Mouse (Mus musculus): ENCODE results near the gene Arhgap44.
A peak's percentile ranks its signal among the peaks of the same experiment; 100 is the strongest.

The Arhgap44 gene

DNA sequence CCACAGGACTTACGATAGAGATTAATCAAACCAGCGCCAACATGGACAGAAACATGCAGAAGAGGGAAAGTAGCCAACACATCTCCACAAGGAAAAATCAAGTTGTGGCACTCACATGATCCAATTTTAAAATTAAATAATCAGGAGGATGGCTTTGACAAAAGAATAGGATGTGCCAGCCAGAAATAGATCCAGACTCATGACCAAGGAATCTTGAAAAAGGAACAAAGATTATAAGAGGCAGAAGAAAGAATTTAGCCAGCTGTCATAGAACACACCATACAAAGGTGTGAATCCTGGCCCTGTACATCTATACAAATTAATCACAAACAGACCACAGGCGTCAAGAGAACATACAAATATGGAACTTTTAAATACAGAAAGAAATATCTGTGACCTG is 82.5 kb downstream of the Arhgap44 start:
- no peak for DNase-seq

DNA sequence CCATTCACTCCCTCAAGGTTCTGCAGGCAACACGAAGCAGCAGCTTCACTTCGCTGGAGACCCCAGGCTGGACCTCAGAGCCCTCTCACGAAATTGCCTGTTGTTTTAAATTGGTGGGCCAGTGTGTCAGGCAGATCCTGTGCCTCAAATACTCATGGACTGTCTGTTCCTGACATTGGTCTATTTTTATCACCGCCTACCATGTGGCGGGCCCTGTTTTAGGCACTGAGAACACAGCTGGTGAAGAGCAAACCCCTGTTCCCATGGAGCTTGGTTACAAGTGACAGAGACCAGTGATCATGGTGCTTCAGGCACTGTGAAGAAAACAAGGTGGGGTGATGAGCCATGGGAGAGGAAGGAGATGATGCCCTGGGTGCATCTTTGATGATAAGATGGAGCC is 93.2 kb downstream of the Arhgap44 start:
- no peak for DNase-seq

DNA sequence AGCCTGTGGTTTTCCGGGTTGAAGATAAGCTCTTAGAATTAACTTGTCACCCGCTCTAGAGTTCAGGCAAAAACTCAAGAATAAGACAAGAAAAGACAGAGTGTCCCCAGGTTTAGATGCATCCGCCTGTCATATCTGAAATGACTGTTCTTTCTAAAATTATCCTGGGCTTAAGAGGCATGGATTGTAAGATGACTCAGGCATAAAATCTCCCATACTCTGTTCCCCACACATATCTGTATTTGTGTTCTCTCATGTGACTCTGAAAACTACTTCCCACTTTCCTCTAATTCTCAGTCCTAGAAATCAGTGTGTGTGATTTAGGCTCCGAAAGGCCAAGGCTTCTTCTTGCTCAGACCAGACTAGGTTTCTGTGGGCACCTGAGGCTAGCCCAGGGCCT is 93.7 kb downstream of the Arhgap44 start:
- no peak for DNase-seq

DNA sequence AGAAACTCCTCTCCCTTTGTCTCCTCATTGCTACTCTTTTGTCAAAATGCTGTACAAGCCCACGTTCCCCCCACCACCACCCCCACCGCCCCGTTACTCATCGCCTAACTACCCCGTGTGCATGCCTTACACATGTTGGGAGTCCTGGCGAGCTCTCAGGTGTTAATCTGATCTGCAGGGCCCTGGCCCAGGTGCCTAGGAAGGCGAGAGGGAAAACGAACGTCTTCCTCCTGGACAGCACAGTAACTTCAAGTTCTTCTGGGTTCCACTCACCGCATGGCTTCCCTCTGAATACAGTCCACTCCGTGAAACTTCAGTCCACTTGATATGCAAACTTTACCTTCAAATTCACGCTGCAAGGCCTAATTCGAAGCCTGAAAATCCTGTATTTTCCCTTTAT is 97.6 kb downstream of the Arhgap44 start:
- DNase-seq, result no peak

DNA sequence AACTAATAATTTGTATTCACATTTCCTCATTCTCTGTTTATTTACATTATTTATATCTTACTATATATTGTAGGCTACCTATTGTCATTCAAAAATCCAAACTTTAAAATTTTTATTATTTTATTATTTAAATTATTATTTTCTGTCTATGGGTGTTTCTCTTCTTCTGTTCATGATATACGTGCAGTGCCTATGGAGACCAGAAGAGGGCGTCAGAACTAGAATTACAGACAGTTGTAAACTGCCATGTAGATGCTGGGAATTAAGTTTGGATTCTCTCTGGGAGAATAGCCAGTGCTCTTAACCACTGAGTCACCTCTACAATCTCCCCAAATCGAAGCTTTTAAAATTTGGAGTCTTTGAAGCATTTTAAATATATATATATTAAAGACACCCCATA is 101.3 kb downstream of the Arhgap44 start:
- no peak for DNase-seq

DNA sequence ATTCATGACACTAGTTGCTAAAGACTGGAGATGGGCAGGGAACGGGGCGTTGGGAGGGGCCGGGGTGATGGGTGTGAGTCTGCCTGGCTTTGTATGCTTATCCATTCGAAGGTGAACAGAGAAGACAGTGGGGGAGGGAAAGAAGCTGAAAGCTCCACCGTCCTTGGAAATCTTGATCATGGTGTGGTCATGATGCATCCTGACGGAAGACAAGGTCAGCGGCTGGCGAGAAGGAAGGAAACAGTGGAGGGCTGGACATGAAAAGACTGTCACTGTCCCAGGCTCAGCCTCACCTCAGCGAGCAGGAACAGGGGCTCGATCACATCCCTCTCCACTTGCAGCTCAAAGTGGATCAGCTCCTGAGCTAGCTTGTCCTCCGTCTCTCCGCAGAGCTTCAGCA is 103.2 kb downstream of the Arhgap44 start:
- no peak for DNase-seq

DNA sequence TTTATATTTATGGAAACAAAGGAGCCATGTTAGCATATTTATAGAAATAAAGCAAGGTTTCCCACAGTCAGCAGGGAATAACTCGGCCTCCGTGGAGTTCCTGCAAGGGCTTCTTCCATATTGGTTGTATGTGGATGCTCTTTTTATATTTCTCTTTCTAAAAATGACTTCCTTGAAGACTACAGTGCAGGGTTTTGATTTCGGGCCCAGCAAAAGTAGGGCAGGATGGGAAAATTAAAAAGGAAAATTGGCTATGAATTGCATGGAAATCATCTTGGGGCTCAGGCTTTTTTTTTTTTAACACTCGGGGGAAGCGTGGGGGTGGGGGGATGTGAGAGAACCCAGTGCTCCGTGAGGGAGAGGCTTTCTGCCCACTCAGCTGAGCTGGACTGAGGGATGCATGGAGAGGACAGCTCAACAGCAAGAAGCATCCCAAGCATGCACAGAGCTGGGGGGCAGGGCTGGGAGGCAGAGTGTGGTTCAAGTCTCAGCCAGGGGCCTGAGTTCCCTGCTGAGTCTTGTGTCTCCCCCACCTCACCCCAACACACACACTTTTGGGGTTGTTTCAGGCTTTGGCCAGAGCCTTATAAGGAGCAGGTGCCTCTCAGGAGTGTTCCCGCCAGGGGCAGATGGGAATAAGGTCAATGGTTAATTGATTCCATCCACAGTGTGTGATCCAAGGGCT is 104.4 kb downstream of the Arhgap44 start:
- DNase-seq, result no peak

DNA sequence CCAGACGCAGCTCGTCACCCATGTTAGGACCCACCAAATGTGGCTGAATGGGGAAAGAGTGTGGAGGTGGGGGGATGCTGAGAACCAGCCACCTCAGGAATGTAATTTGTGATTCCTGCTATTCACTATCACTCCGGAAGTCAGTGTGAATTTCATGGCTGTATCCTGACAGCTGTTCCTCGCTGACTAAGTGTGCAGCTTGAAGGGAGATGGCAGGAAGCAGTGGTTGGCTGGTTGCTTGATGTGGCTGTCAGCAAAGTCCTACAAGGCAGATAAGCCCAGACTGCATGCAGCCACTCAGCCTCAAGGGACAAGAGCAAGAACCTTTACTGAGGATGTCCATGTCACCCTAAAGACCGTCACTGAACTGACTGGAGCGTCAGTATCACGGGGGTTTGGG is 107.2 kb downstream of the Arhgap44 start:
- no peak for DNase-seq

DNA sequence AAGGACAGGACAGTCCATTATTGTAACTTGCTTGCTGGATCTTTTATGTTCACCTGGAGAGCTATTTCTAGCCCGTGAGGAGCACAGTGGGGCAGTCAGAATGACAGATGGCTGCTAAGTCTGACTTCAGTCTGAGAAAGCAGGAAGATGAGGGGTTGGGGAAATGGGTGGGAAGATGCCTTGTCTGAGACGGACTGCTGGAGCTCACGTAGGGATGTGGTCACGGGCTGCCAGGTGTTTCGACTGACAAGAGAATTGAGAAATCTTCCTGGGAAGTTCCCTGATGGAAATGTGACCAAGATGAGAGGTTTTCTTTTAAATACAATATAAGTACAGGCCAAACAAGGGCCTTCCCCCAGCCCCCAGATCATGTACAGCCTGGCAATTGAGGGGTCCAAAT is 108.5 kb downstream of the Arhgap44 start:
- DNase-seq, result no peak

DNA sequence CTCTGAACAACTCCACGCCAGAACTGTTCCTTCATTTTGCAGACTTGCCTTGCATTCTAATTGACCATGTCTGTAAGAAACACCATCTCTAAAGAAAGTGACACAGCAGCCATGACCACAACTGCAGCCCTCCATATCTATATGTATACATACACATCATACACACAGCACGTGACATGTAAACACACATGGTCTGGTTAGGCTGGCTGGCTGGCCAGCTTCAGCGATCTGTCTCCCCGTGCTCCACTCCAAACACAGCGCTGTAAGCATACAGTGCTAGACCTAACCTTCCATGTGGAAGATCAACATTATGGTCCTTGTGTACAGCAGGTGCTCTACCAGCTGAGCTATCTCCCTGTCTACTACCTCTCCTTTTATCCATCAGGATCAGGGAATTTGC is 111.9 kb downstream of the Arhgap44 start:
- no peak for DNase-seq

DNA sequence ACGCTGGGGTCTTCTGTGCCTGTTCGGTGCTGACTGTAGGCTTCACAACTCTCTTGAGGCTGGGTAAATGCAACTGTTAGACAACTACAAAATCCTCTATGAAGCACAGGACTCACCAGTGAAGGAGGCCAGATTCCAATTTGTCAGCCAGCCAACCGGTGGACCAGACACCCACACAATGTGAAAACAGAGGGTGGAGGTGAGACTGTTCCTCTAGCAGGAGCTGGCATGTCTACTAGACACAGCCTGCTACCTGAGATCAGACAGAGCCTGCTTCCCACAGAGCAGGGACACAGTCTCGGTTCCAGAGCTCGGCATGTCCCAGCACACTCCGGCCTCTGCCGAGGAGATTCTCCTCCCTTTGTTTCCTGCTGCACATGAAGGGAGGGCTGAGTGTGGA is 113.7 kb downstream of the Arhgap44 start:
- no peak for DNase-seq

DNA sequence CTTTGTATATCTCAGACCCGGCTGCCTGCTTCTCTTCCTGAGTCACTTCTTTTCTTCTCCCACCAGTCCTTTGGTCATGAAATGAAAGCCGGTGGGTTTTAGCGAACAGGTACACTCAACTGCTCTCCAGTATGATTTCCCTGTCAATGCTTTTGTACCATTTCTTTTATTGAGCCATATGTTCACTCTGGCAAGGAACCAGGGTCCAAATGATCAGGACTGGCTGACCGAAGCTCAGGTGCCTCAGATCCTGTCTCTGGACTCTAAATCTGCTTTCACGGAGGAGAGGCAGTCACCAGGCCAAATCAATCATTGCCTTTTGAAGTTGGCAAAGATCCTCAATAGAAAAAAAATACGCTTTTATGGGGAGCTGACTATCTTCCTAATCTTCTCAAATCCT is 122.2 kb downstream of the Arhgap44 start:
- DNase-seq, result no peak

DNA sequence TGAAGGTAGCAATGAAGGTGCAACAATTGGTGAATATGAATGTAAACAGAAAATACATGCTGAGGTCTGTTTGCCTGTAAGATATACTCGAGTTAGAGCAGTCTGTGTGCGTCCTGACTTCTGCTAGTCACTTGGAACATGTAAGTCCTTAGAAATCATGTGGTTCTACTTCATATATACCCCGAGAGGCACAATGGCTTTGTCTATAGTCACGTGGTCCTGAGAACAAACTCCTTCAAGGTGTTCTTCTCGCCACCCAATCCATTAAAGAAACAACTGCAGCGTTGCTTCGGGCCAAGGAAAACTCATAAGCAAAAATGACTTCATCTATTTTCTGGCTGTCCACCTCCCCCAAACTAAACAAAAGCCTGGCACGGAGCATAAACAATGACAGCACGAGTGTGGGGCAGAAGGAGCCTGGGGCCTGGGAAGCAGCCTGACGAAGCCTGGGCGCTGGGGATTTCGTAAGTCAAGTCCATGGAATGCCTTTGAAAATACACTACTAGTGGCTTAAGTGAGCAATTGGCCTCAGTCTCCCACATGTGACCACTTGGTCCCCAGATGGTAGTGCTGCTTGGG is 123.2 kb downstream of the Arhgap44 start:
- DNase-seq, result no peak

DNA sequence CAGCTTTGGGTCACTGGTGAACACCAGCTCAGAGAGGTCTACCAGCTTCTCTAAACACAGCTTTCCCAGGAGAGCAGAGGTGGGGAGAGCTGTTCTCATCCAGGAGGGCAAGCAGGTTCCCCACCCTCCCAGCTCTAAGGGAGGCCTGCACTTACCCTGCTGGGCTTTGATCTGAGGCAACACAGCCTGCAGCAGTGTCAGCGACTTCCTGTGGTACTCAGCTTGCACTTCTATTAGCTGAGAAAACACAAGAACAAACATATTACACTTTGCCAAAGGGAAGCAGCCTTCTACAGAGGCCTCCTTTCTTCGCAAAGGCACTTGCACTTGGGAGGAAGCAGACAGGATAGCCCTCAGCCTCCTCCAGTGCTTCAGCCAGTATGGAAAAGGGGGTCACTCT is 123.8 kb downstream of the Arhgap44 start:
- no peak for DNase-seq

DNA sequence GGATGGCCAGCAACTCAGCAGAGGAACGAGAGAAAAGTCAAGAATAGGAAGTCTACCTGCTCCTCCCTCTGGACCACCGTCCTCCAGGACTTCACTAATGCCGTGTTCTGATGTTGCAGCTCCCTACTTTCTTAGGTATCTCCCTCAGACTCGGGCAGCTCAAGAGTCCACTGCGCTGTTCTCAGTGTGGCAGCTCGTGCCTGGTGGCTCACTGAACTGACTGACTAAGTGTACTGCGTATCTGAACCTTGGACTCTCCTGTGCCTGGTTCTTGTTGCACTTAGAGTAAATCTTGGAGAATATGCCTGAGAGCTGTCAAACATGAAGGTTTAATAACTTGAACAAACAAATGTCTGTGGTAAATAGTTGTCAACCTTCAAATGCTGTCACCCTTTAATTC is 130.5 kb downstream of the Arhgap44 start:
- peak; percentile 23 for DNase-seq

DNA sequence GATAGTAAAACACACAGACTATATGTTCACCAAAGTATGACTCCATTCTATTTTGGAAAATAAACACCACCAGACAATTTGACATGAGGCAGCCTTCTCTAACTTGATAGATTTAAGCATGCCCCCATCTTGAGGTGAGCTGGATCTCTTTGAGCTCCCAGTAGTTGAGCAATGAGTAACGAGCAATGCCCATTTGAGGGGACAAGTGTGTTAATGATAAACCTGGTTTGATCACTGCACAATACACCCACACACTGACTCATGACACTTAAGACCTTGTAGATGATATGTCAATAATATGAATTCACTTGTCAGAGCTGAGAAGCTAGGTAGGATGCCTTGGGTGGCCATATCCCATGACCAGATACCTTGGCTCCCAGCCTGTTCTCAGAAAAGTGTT is 132.6 kb downstream of the Arhgap44 start:
- DNase-seq, result peak; percentile 15

DNA sequence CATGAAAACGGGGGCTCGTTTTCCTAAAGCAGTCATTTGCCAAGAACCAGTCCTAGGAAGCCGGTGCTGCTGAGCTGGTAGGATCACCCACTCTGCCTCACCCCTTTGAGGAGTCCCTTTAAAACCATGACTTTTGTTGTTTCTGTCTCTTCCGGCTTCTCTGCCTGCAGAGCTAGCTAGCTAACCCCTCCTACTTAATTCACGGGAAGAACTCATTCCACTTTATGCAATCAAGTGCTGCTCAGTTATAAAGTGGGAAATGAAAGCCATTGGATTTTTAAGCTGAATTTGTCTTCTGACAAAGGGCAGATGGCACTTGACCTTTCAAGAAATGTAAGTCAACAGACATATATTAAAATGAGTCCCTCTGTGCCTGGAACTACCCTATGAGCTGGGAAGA is 134.7 kb downstream of the Arhgap44 start:
- no peak for DNase-seq

DNA sequence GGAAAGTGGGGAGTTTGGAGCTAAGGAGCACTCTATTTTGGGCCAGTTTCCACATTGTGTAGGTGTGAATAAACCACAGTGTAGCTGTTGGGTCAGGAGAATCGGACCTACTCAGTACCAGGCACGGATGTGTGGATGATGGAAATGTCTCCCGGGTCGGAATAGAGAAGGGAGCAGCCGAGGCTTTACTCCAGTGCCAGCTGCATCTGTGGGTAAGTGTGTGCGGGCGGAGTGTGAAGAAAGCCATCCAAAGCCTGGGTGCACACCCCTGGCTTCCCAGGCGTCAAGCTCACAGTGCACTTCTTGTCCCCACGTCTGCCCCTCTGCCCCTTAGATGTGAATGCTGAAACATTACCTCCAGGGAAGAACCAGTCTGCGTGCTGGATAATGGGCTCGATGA is 140.0 kb downstream of the Arhgap44 start:
- DNase-seq, result no peak

DNA sequence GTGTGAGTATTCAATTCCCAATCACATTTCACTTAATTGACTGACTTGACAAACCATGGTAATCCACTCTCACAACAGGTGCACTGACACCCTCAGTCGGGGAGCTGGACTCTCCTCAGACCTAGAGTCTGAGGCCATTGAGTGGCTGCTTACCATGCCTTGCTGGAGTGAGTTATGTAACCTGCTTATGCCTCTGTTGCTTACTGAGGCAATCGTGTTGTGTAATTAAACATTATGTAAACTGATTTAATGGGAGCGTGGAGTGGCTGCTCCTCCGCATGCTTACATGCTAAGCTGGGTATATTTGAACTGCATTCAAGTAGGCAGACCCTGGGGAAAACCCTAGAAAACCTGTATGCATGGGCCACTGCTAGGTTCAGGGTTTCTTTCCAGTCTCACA is 142.0 kb downstream of the Arhgap44 start:
- DNase-seq, result no peak

DNA sequence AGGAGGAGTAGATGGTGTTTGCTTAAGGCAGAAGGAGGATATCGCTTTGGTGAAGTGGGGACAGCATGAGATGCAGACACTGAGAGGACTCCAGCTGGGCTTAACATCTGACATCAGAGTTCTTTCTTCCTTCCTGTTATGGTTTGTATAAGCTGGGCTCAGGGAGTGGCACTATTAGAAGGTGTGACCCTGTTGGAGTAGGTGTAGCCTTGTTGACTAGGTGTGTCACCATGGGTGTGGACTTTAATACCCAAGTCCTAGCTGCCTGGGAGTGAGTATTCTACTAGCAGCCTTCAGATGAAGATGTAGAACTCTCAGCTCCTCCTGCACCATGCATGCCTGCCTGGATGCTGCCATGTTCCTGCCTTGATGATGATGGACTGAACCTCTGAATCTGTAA is 146.0 kb downstream of the Arhgap44 start:
- no peak for DNase-seq

DNA sequence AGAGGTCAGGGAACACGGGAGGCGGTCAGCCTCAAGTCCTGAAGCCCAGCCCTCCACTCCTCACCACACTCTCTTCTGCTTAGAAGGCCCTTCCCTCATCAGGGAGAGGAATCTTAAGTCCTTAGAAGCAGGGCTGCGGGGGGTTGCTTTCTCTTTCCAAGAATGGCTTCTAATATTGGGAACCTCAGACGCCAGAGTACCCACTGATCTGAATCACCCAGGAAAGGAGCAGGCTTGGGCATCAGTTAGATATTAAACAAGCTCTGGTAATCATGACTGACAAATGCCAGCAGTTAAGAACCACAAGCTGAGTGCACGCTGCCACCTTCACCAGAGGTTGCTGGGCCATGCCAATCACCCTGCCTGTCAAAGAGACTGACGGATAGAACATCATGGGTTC is 148.9 kb downstream of the Arhgap44 start:
- no peak for DNase-seq

DNA sequence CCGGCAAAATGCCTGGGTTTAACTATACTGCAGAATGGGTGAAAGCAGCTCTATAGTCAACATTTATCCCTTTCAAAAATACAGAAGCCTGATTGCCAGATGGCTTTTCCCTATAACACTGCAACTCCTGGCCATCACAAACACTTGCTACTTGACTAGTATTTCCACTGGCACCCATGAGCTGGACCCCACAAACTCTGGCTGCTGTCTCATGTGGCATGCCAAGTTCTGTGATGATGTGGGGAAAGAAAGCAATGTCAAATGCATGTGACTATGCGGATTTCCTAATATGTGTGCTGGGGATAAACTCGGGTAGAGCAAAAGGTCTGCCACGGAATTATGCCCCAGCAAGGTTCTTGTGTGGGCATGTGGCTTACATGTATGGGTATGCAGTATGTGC is 156.7 kb downstream of the Arhgap44 start:
- no peak for DNase-seq

DNA sequence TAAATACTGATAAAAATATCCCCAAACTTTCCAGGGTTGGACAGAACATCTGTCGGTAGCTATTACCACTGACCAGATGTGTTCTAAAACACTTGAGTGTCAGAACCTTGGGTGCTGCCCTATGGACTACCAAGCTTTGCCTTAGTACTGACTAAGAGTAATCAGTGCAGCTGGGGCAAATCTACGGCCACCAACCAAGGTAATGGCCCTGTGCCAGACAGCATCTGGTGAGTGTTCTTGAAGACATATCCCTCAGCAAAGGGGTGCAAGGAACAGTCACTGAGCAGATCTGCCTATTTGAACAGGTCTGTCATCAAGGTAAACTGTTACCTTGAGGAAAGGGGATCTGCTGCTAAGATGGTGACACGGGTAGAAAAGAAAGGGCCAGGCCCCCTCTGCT is 157.9 kb downstream of the Arhgap44 start:
- DNase-seq, result no peak

DNA sequence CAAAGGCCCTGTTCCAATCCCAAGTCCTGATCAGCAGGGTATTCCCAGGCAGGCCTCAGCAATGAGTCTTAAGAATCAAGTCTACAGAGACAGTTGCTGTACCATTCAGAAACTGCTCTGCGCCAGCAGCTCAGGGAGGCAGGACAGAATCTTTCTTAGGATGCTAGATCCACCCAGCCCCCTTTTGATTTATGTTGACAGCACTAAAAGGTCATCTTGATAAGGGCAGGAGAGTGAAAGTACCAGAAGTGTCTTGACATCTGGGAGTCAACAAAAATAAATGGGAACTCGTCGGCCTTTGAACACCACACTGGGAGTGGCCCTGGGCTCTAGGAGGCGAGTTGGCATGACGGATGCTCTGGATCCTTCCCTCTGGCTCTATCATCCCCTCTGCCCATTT is 159.2 kb downstream of the Arhgap44 start:
- no peak for DNase-seq

DNA sequence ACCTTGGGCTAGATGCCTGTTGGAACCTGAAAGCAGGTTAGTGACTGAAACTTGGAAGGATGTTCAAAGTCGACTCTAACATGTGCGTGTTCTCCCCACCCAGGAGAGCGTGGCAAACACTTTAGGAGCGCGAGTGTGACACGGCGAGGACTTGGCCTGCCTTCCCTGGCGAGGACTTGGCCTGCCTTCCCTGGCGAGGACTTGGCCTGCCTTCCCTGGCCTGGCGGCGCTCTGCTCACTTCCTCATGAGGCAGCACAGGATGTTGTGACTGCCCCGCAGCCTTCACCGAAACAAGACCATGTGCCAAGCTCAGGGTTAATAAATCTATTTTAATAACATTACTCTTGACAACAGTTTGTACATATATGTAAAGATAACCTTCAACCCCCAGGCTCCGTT is 161.0 kb downstream of the Arhgap44 start:
- DNase-seq, result no peak
